Mouse (Mus musculus): ENCODE measurements at regions not wholly inside any gene's neighbourhood (a gene's known extent, or its start where the extent isn't known, plus 50 kb on each side); places are given as distances from the start of the nearest gene placed in this dataset.
"Not testable (repeated sequence)": the region's sequence is repeated elsewhere in the genome, so short reads cannot be mapped to it uniquely, and the experiment has no call there.

DNA sequence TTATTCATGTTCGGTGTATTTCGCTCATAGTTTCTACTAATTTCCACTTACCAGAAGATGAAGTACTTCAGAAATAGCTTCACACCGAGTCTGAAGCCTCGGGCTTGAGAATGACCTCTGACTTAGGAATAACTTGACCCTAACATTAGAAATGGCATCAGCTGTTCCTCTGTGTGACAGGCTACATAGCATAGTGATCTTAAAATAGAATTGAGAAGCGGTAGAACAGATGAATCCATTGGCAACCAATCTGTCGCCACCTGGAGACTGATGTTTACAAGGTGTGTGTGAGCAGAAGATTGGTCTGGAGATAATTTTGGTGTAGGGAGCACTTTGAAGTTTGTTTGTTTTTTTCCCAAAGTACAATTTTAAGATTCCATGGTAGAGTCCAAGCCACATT is 60.9 kb upstream of the Ahi1 start:
- no peak for DNase-seq

DNA sequence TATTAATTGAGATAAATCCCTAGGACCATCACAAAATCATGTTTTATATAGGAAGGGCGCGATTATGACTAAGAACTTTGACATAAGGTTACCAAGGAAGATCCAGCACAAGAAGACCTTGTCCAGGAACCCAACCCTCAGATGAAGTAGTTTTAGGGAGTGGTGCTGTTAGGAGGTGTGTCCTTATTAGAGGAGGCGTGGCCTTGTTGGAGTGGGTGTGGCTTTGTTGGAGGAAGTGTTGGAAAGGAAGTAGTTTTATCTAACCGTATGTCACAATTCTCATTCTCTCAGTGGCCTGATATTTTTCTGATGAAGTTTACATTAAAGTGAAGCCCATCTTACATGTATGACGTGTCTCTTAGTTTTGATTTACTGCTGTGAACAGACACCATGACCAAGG is 68.7 kb upstream of the Ahi1 start:
- no peak for DNase-seq

DNA sequence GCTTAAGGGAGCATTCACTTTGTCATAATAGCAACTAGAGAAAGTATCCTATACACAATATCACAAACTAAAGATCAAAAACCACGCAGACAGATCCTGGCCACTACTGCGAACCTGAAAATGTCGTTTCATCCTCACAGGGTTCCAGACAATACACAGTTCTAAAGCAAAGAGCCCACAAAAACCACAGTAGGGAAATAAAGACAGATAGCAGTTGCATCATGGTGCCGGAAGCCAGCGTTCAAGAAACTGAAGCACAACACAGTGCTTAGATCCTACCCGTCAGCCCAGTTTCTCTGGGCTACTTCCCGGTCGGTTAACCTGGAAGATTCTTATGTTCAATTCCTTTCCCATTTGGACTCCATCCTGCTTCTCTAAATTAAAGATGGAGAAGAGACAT is 69.7 kb upstream of the Ahi1 start:
- DNase-seq: peak; percentile 49

DNA sequence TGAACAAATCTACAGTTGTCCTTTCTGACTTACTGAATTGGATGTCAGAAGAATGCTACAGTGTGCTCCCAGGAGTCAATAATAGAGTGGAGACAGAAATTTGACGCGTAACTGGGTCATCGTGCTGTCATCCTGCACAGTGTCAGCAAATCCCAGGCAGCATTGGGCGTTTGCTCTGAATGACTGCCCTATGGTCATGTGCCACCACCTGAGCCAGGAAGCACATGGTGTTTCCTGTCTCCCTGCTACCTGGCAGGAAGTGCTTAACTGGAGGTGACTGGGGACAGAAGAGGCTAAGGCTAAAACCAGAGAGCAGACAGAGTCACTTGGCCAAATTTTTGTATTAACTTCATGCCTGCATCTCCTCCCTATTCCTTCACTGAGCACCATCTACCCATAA is 72.1 kb upstream of the Ahi1 start:
- peak; percentile 12 for DNase-seq

DNA sequence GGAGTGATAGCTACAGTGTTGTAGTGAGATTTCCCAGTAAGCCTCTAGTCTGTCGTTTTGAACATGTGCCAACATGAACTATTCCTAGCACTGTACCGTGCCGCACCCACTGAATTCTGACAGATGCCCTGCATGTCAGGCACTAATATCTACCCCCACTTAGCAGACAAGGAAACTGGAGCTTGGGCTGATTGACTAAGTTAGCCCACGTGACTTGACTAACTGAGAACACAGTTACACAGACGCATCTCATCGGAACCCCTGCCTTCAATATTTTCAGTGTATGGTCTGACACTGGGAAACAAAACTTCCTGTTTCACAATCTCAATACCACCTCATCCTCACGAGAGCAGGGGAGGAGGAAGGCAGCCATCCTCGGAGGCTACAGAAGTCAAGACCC is 72.9 kb upstream of the Ahi1 start:
- no peak for DNase-seq

DNA sequence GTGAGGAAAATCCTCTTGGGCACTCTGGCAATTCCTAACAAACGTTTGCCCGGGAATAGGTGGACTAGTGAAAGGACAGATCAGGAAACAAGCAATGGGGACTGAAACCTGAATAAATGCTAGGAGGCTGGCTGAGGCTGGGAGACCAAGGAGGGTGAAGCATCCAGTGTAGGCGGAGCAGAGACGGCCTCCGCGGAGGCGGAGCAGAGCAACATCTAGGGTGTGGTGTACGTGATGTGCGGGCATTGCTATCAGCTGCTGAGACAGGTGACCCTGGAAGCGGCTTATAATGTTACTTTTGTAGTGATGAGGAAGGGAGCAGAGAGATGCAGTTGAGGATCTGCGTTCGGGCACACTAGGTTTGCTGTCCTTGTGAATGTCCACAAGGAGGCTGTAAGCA is 85.3 kb upstream of the Ahi1 start:
- no peak for DNase-seq

DNA sequence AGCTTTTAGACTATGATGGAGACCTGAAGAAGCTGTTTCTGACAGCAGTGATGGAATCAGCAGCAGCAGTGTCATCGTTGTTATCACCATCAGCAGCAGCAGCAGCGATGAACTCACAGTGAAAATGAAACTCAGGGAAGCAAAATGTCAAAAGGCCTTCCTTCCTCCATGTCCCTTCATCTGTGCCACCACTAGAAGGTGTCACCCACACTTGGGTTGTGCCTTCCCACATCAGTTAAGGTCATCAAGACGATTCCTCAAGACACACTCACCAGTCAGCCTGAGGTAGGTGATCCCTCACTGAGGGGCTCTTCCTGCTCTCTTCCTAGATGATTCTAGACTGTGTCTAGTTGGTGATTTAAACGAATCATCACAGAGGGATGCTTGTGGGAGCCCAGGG is 87.3 kb upstream of the Ahi1 start:
- DNase-seq: no peak

DNA sequence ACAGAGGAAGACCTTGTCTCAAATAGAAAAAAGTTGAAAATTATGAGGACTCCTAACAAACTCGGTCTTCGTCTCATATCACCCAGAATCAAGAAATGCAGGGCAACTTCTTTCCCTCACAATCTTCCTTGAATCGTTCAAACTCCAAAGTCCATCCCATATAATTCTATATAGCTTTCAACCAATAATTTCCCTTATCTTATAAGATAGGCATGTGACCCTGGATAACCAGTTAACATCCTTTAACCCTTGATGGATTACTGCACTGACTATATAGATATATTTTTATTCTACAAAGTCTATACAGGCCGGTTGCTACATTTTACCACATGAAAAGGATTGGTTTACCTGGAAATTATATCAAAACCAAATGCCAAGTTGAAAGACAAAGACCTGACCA is 94.9 kb upstream of the Ahi1 start:
- no peak for DNase-seq

DNA sequence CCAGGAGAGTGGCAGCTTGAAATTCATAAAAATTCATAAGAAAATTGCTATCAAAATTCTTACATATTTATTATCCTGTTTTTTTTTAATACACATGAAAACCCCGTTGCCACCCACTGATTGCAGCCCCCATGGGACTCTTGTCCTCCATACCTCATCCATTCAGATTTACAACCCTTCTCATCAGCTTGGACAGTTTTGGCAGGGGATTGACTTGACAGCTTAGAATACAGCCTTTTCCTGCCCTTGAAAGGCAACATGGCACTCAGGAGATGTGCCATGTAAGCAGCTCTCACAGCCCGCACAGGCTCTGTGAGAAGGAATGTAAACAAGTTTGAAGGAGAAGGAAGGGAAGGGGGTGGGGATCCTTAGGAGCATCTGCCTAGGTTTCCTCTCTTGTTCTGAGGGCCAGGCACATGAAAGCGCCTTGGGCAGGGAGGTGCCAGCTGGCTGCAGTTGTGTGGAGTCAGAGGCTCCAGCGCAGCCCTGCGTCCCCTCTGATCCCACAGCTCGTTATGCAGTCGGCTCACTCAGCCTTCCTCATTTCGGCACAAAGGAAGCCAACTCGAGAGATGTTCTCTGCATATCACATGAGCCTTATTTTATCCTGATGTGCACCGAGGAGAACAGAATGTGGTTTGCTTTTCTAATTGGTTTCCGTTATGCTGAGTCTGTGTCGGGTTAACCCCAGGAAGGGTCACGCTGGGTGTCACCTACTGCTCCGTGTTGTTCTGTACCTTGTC is 97.6 kb upstream of the Ahi1 start:
- peak; percentile 21 for DNase-seq

DNA sequence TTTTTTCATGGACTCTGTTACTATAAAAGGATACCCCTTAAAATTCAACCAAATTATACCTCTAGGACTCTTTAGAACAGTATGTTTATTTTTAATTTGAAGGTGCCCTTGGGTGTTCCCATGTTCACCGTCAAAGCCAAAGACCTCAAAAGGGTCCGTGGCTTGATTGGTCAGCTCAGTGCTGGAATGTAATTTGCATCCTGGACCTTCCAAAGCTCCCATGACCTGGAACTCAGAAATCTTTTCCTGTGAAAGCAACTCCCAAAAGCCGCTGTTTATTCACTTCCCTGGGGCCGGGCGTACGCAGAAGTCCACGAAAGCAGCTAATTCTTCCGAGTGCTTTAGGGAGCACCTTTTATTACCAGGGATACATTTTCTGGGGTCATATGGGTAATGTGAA is 105.1 kb upstream of the Ahi1 start:
- no peak for DNase-seq

DNA sequence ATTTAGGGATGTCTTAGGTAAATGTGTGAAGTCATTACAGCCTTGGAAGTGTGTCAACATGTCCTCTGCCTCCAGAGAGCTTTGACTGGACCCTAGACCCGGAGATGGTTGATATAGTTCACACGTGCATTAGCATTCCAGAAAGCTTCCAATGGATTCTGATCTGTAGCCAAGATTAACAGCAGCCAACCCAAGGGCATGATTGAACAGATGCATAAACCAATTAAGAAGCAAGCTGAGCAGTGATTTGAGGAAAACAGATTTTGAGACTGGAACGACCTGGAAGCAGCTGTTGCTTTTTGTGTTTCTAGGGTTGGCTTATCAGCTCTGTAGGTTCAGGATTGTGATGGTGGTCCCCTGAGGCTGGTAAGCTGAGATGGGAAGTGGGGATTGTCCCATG is 109.1 kb upstream of the Ahi1 start:
- no peak for DNase-seq

DNA sequence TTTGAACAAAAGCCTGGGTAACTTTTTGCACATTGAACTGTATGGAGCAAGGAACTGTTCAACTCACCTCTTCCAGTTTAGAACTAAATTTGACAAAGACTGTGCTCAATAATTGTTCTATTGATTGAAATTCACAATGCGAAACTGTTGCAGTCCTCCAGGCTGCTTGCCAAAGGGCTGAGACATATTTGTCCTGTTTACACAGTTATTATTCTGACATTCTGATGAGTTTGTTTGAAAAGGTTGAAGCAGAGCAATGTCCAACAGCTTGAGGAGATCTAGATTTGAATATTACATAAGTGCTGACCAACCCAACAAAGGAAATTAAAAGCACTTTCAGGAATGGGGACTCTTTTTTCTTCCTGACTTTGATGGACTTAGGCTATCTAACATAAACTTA is 110.2 kb upstream of the Ahi1 start:
- DNase-seq: no peak

DNA sequence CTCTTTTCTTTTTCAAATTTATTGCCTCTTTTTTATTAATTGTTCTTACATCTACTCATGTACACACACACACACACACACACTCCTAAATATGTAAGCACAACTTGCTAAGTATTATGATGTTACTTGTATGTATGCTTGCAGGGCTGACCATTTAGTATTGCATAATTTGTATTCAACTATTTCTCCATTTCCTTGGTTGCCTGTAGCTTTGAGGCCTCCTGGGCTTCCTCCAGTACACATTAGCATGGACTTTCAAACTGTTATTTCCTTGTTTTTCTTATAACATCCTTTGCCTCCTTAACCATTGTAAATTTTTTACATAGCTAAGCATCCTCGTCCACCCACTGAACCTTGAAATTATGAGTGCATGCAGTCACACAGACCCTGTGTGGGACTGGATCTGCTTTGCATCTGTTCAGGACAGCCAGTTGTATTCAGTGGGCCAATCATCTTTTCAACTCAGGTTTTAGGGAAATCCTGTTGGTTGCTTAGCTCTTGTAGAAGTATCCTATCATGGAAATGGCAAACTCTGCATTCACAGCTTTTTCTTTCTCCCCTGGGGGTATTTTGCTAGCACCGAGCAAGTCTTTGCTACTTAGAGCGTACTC is 110.8 kb upstream of the Ahi1 start:
- no peak for DNase-seq

DNA sequence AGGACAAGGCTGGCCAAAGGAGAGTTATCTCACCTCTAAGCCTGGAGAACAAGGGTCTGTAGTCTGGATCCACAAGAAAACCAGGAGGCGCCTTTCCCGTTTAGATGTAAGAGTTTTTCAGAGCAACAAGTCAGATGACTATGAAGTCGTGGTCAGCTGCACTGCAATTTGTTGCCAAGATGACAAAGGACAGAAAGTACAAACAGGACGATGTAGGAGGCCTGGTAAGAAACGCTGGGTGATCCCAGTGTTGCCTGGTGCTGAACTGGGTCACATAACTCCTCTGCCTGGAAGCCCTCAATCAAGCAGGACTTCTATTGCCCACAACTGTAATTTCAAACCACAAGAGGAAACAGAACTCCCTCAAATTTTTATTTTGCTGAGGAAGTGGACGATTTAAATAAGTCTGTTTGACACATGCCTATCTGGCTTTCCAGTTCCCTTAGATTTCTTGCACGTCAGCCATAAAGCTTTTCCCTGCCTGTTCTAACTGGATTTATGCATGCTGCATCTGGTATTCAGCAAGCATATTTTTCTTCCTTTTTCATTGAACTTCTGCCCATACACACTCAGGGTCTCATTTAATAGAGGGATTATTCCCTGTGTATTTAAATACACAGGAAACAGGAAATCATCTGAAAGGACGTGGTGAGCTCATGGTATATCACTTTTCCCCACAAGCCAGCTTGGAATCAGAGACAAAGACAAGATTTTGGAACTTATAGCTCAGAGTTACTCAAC is 113.5 kb upstream of the Ahi1 start:
- DNase-seq: no peak

DNA sequence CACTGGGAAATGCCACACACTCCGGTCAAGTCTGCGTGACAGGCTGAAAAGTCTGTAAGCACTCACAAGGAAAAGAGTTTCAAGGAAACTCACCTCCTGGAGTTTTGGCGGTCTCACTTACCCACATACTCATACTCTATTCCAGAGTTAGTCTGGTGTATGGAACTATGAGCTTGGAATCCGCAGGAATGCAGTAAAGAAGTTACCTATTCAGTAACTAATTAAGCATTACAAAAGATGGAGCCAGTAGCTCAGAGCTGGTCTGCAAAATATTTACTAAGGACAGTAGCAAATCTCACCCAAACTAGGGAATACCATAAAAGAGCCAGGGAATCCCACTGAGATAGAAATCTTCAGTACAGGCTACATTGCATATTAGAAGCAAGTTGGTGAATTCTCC is 111.9 kb upstream of the Pde7b start:
- not testable (repeated sequence) for DNase-seq

DNA sequence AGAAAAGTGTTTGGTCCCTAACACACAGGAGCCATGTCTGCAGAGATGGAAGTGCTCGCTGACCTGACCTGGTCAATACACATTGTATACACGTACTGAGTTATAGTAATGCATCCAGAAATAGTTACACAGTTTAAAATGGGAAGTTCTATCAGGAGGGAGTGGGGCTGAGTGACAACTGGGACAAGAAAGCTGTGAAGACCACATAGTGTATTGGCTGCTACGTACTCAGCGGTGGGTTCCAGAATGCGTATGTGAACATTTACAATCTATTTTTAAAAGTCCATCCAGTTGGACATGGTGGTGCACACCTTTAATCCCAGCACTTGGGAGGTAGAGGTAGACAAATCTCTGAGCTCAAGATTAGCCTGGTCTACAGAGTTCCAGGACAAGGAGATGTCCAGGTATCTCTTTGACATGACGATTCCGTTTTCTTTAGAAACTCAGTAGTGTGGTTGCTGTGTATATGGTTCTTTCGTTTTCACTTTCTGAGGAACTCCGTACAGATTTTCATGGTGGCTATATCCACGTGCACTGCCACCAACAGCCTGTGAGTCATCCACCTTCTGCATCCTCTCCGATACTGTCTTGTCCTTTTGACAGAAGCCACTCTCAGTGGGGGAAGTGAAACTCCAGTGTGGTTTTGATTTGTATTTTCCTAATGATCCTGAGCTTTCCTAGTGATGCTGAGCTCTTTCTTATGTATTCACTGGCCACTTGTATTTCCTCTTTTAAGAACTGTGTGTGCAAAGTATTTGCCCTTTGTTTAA is 110.1 kb upstream of the Pde7b start:
- DNase-seq: peak; percentile 7

DNA sequence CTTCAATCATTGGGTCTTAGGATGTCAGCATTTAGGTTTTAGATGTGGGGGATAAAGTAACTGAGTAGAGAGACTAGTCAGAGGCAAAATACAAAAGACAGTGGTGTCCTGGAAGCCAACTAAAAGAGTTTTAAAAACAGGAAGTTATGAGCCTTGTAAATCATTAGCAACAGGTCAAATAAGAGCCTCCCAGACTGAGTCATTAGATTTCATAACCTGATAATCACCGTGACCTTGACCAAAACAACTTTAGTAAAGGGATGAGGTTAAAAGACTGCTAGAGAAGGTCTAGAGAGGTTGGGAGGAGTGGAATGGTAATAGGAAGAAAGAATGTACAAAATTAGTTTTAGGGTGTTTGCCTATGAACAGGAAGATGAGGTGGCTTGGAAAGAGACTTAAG is 103.4 kb upstream of the Pde7b start:
- no peak for DNase-seq

DNA sequence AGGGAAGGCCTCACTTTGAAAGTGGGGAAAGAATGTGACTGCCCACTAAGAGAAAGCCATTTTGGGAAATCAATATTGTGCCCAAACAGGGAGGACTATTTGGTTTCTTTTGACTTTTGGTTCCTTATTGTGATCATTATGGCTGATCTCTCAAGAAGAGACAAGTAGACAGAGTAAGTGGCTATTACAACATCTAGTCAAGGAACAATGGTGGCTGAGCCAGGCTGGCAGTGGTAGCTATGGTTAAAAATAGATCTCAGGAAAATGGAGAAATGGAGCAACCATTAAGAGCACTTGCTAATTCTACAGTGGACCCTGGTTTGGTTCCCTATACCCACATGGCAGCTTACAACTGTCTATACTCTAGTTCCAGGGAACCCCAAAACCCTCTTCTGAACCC is 102.6 kb upstream of the Pde7b start:
- DNase-seq: no peak

DNA sequence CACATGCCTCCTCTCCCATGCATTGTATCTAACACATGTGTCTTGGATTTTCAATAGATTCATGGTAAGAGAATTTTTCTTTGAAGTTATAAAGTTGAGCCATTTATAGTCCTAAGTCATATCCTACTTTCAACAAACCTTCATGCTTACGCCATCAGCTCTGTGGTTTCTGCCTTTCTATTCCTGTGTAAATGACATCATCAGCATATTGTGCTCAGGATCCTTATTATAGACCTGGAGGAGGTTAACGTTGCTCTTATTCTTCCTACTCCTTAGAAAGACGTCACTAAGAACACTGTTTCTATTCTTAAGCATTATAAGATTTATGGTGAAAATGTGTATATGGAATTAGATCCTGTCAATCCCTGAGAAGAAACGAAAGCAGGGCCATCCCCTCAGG is 93.7 kb upstream of the Pde7b start:
- DNase-seq: no peak

DNA sequence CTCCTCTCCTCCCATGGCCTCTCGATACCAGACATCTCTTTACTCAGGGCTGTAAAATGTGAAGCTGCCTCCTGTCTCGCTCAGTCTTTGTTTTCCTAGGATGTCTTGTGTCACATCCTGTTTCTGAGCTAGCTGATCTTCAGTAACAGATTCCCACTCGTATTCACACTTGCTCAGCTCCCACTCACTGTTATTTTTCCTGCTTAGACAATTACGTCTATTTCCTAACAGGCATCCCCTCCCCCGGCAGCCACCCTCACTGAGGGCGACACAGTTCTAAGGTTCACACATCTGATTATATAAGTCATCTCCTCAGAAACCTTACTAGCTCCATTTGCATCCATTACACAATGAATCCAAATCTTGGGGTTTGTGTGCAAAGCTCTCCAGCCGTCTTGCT is 74.9 kb upstream of the Pde7b start:
- DNase-seq: no peak

DNA sequence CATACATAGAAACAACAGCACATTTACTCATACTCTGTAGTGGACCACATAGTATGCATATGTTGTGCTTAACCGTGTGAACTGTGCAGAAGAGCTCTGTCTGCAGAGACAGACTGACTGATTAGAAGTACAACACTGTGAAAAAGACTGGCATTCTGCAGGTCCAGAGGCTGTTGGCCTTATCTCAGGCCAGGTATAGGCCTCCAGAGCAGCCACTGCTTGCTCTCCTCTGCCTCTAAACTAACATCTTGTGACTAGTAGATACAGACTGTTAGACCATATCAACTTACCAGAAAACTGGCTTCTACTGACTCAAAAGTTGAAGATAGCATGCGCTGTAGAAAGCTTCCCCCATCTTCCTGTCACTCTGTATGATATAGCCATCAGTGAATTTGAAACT is 73.5 kb upstream of the Pde7b start:
- no peak for DNase-seq

DNA sequence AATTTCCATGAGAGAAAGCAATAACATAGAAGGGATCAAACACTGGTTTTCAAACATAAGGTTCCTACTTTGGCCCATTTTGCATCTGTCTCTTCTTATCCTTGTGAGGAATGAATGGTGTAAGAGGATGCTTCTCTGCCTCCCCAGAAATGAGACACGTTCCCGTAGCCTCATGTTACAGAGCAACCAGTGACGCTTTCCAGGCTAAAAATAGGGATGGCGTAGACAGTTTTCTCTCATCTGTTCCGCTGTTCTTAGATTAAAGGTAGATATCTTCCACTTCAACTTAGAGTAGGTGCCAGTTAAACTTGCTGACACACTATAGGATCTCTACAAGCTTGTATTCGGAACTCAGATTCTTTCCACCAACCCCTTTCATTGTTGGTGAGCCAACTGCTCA is 69.1 kb upstream of the Pde7b start:
- DNase-seq: no peak

DNA sequence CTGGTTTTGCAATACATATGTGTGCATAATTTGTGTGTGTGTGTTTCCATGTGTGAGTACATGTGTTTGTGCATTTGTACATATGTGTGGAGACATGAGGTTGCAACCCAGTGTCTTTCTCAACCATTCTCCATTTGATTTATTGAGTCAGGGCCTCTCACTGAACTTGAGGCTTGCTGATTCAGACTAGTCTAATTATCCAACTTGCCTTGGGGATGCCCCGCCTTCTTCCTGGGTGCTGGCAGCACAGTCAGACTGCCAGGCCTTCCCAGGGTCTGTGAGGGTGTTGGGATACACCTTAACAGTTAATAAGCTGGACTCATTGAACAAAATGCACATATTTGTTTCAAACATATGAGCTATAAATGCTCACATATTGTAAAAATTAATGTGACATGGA is 56.1 kb upstream of the Pde7b start:
- DNase-seq: no peak

All from thymus, postnatal 14 days (tissue).